Mouse (Mus musculus): ENCODE measurements around the gene Rab36. TPM values are rescaled to one million over a fixed set of nuclear protein-coding genes. Genes with fewer than 3 reads are reported as not detected.
A peak's percentile ranks its signal among the peaks of the same experiment; 100 is the strongest.

Gene Rab36
- polyA plus RNA-seq, 1 experiment from 2014 or later: 1.5 TPM

DNA sequence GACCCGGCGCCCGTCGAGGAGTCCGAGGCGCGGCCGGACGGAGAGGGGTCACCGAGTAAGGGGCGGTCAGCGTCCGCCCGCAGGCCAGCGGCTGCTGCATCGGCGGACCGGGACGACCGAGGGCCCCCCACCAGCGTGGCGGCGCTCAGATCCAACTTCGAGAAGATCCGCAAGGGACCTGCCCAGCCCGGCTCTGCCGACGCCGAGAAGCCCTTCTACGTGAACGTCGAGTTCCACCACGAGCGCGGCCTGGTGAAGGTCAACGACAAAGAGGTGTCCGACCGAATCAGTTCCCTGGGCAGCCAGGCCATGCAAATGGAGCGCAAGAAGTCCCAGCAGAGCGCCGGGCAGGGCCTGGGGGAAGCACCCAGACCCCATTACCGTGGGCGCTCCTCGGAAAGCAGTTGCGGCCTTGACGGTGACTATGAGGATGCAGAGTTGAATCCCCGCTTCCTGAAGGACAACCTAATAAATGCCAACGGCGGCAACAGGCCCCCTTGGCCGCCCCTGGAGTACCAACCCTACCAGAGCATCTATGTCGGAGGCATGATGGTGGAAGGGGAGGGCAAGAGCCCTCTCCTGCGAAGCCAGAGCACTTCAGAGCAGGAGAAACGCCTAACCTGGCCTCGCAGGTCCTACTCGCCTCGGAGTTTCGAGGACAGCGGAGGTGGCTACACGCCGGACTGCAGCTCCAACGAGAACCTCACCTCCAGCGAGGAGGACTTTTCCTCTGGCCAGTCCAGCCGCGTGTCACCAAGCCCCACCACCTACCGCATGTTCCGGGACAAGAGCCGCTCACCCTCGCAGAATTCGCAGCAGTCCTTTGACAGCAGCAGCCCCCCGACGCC lies 24.7 kb downstream of the Rab36 start:
- Histone ChIP-seq H3K4me3 (ENCODE audit: low read depth, low read length) (peak overlapping the region; percentile 68), H3K27ac (ENCODE audit: low read length) (no peak overlapping the region), H3K36me3 (ENCODE audit: control insufficient read depth, insufficient read depth) (no peaks in the 10 kb centered on the region), H3K4me1 (ENCODE audit: control insufficient read depth, low read depth, low read length) (peaks cover 9% of the 10 kb centered on the region), H3K4me2 (ENCODE audit: low read depth, low read length) (peak overlapping the region; percentile 50), H3K9me3 (replicated peaks; ENCODE audit: control insufficient read depth, low read length) (no peaks in the 10 kb centered on the region), H3K27me3 (ENCODE audit: control insufficient read depth, insufficient read depth, low read depth, low read length) (peaks cover 35% of the 10 kb centered on the region), H3K9ac (ENCODE audit: low read depth, low read length) (peak overlapping the region; percentile 61)
- ATAC-seq (ENCODE audit: low read depth): no peak
- WGBS (ENCODE audit: insufficient replicate concordance): 2% methylated on average over 71 of the region's 71 CpGs

DNA sequence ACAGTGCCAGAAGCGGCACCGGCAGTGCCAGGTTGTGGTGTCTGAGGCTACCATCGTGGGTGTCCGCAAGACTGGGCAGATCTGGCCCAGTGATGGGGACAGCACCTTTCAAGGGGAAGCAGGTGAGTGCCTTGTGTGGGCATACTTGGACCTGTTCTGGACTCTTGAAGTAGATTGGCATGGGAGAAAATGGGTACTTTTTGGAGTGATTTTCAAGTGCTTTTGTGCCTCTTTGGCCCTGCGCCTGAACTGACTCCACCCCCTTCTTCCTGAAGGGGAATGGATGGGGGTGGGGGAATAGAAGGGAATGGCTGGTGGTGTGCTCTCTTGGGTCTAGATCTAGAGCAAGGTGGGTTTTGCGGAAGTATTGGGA lies 25.3 kb downstream of the Rab36 start:
- H3K4me1 ChIP-seq (ENCODE audit: control insufficient read depth, low read depth, low read length): peaks cover 9% of the 10 kb centered on the region

DNA sequence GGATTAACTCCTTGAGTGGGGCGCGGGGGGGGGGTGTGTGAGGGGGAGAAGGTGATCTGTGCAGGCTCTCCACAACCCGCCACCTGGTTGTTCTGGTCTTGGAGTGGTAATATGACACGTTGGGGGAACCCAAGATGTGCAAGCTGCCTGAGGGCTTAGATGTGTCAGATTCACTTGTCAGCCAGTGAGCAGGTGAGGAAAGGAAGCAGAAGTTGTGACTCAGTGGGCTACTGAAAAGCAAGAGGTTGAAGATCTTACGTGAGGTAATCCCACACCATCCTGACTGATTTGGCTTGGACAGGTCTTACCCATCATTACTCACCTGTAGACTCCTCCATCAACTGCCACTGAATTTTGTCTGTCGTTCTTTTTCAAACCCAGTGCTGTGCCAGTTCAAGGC lies 25.8 kb downstream of the Rab36 start:
- no peaks in the 10 kb centered on the region for H3K9me3 ChIP-seq (replicated peaks; ENCODE audit: control insufficient read depth, low read length)
- H3K36me3 ChIP-seq (ENCODE audit: control insufficient read depth, insufficient read depth): no peaks in the 10 kb centered on the region
- H3K4me1 ChIP-seq (ENCODE audit: control insufficient read depth, low read depth, low read length): peaks cover 9% of the 10 kb centered on the region
- no peak overlapping the region for H3K9ac ChIP-seq (ENCODE audit: low read depth, low read length)
- ATAC-seq (ENCODE audit: low read depth): no peak
- no peak overlapping the region for H3K27ac ChIP-seq (ENCODE audit: low read length)
- peak overlapping the region; percentile 68 for H3K4me3 ChIP-seq (ENCODE audit: low read depth, low read length)
- WGBS (ENCODE audit: insufficient replicate concordance): 25% methylated on average over 6 of the region's 6 CpGs
- H3K4me2 ChIP-seq (ENCODE audit: low read depth, low read length): peak overlapping the region; percentile 50
- H3K27me3 ChIP-seq (ENCODE audit: control insufficient read depth, insufficient read depth, low read depth, low read length): peaks cover 35% of the 10 kb centered on the region

More for the DNA sequence above, 25.3 kb downstream of the Rab36 start:
- Histone ChIP-seq H3K36me3 (ENCODE audit: control insufficient read depth, insufficient read depth) (no peaks in the 10 kb centered on the region), H3K4me3 (ENCODE audit: low read depth, low read length) (peak overlapping the region; percentile 68), H3K27ac (ENCODE audit: low read length) (no peak overlapping the region), H3K9me3 (replicated peaks; ENCODE audit: control insufficient read depth, low read length) (no peaks in the 10 kb centered on the region), H3K4me2 (ENCODE audit: low read depth, low read length) (peak overlapping the region; percentile 50), H3K27me3 (ENCODE audit: control insufficient read depth, insufficient read depth, low read depth, low read length) (peaks cover 35% of the 10 kb centered on the region), H3K9ac (ENCODE audit: low read depth, low read length) (peak overlapping the region; percentile 4; the same call in 1 of the 2 replicates)
- 10% methylated on average over 6 of the region's 6 CpGs for WGBS (ENCODE audit: insufficient replicate concordance)
- no peak for ATAC-seq (ENCODE audit: low read depth)

DNA sequence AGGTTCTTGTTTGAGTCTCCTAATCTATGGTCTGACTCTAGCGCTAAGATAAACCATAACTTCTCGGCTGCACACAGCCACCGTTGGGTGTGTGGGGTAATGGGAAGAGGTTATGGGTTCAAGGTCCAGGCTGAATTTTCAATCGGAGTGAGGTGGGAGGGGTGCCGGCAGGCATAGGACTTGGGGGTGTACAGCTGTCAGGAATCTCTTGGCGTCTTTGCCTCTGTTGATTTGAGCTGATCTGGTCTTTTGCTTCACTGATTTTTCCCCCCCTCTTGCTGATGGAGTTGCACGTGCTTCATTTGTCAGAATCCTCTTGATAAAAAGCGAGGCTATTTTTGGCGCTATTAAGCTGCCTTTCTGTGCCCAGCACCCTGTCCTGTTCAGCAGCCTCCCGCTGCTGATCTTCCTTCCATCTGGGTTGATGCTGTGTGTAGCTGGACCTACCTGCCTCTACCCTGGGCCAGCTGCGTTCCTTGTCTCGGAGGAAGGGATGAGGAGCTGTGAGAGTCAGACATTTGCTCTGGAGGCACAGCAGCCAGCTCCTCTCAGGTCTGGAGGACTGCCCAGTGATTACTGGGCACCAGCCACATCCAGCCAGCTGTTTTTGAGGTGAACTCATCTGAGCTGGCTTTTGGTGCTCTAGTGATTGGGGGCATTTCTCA lies 26.6 kb downstream of the Rab36 start:
- Histone ChIP-seq H3K4me1 (ENCODE audit: control insufficient read depth, low read depth, low read length) (peaks cover 12% of the 10 kb centered on the region), H3K27me3 (ENCODE audit: control insufficient read depth, insufficient read depth, low read depth, low read length) (peaks cover 35% of the 10 kb centered on the region), H3K4me2 (ENCODE audit: low read depth, low read length) (peak overlapping the region; percentile 50), H3K36me3 (ENCODE audit: control insufficient read depth, insufficient read depth) (no peaks in the 10 kb centered on the region), H3K4me3 (ENCODE audit: low read depth, low read length) (0 out of 2 replicates have a peak overlapping the region, but pooled peaks have one; percentile 68), H3K9ac (ENCODE audit: low read depth, low read length) (no peak overlapping the region), H3K27ac (ENCODE audit: low read length) (no peak overlapping the region), H3K9me3 (replicated peaks; ENCODE audit: control insufficient read depth, low read length) (no peaks in the 10 kb centered on the region)
- 39% methylated on average over 12 of the region's 12 CpGs for WGBS (ENCODE audit: insufficient replicate concordance)
- ATAC-seq (ENCODE audit: low read depth): no peak

DNA sequence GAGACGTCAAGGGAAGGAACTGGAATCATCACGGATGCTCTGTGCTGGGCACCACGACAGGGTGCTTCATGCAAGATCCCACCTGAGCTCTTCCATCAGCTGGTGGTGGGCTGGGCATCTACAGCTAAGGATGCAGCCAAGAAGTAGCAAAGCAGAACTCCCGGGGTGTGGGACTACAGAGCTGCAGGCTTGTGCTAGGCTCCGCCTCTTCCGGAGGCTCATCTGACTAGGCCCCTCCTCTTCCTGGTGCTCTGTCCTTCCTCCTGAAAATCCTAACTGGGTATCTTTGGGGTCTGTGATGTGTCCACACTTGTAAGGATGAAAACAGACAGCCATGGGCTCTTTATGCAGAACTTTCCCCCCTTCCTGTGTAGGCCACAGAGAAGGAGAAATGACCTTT lies 28.8 kb downstream of the Rab36 start:
- no peak overlapping the region for H3K4me2 ChIP-seq (ENCODE audit: low read depth, low read length)
- no peak for ATAC-seq (ENCODE audit: low read depth)
- H3K4me3 ChIP-seq (ENCODE audit: low read depth, low read length): no peak overlapping the region
- peaks cover 13% of the 10 kb centered on the region for H3K4me1 ChIP-seq (ENCODE audit: control insufficient read depth, low read depth, low read length)
- no peak overlapping the region for H3K9ac ChIP-seq (ENCODE audit: low read depth, low read length)
- H3K9me3 ChIP-seq (replicated peaks; ENCODE audit: control insufficient read depth, low read length): no peaks in the 10 kb centered on the region
- WGBS (ENCODE audit: insufficient replicate concordance): 60% methylated on average over 6 of the region's 6 CpGs
- no peaks in the 10 kb centered on the region for H3K36me3 ChIP-seq (ENCODE audit: control insufficient read depth, insufficient read depth)
- peaks cover 22% of the 10 kb centered on the region for H3K27me3 ChIP-seq (ENCODE audit: control insufficient read depth, insufficient read depth, low read depth, low read length)
- no peak overlapping the region for H3K27ac ChIP-seq (ENCODE audit: low read length)

DNA sequence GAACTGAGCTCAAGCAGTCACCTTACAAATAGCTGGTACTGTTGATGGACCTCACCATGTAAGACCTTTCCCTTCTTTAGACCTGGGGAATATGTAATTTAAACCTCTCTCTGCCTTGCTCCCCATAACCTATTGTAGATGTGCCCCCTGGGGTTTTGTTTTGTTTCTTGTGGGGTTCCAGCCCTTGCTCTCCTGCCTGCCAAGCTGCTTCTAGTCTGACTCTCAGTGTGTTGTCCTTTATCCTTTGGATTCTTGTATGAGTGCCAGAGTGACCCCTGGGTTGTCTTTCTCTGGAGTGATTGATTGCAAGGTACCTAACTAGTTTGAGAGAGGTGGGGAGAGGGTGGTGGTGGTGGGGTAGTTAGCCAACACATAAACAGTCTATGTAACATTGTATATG lies 30.6 kb downstream of the Rab36 start:
- Histone ChIP-seq H3K9ac (ENCODE audit: low read depth, low read length) (no peak overlapping the region), H3K27me3 (ENCODE audit: control insufficient read depth, insufficient read depth, low read depth, low read length) (peaks cover 4% of the 10 kb centered on the region), H3K4me3 (ENCODE audit: low read depth, low read length) (no peak overlapping the region), H3K4me1 (ENCODE audit: control insufficient read depth, low read depth, low read length) (peaks cover 13% of the 10 kb centered on the region), H3K27ac (ENCODE audit: low read length) (no peak overlapping the region), H3K9me3 (replicated peaks; ENCODE audit: control insufficient read depth, low read length) (no peaks in the 10 kb centered on the region), H3K36me3 (ENCODE audit: control insufficient read depth, insufficient read depth) (no peaks in the 10 kb centered on the region), H3K4me2 (ENCODE audit: low read depth, low read length) (no peak overlapping the region)
- no peak for ATAC-seq (ENCODE audit: low read depth)

DNA sequence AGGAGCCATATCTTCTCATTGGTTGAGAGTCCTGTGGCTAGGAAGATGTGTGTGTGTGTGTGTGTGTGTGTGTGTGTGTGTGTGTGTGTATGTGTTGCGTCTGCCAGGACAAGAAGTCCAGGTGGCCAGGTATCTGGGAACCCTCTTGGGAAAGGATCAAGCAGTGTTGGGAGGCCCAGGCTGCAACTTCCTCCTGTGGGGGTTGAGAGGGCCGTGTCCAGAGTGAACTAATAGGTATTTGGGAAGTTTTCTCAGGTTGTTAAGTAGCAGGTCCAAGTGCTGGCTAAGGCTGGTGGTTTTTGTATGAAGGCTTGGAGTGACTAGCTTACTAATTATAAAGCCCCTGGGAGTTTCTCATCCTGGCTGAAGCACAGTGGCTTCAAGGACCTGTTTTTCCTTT lies 31.2 kb downstream of the Rab36 start:
- 27% methylated on average over 2 of the region's 2 CpGs for WGBS (ENCODE audit: insufficient replicate concordance)
- Histone ChIP-seq H3K4me2 (ENCODE audit: low read depth, low read length) (peak overlapping the region; percentile 6; the same call in 1 of the 2 replicates), H3K4me1 (ENCODE audit: control insufficient read depth, low read depth, low read length) (peaks cover 13% of the 10 kb centered on the region), H3K4me3 (ENCODE audit: low read depth, low read length) (no peak overlapping the region), H3K36me3 (ENCODE audit: control insufficient read depth, insufficient read depth) (no peaks in the 10 kb centered on the region), H3K27ac (ENCODE audit: low read length) (0 out of 2 replicates have a peak overlapping the region, but pooled peaks have one; percentile 14), H3K9me3 (replicated peaks; ENCODE audit: control insufficient read depth, low read length) (no peaks in the 10 kb centered on the region), H3K27me3 (ENCODE audit: control insufficient read depth, insufficient read depth, low read depth, low read length) (no peaks in the 10 kb centered on the region), H3K9ac (ENCODE audit: low read depth, low read length) (no peak overlapping the region)
- ATAC-seq (ENCODE audit: low read depth): no peak

DNA sequence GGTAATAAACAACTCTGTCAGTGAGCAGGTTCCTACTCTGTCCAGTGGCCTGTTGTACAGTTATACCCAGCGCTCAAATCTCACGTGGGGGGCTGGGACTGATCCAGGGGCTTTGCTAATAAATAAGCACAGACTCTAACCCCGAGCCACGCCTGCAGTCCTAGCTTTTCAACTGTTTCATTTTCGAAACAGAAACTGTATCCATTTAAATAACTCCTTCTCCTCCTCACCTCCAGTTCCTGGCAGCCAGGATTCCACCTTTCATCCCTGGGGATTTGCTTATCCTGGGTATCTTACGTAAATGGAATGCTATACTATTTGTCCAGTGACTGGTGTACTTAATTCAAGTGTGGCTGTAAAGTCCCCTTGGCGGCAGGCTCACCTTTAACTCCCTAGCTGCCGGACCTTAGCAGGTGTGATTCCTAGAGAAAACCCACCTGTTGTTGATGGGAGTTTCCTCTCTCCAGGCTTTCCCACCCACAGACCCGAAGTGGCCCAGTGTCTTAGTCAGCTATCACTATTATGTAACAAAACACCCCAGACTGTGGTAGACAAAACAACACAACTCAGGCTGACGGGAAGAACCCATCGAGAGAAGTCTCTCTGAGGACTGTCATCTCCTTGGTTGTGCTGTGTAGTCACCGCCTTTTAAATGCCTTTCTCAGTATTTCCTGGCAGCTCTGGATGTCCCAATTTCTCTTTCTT lies 31.9 kb downstream of the Rab36 start:
- H3K4me1 ChIP-seq (ENCODE audit: control insufficient read depth, low read depth, low read length): peaks cover 10% of the 10 kb centered on the region
- H3K4me3 ChIP-seq (ENCODE audit: low read depth, low read length): peak overlapping the region; percentile 19; the same call in 1 of the 2 replicates
- ATAC-seq (ENCODE audit: low read depth): peak; percentile 69
- H3K27ac ChIP-seq (ENCODE audit: low read length): peak overlapping the region; percentile 48
- H3K27me3 ChIP-seq (ENCODE audit: control insufficient read depth, insufficient read depth, low read depth, low read length): no peaks in the 10 kb centered on the region
- WGBS (ENCODE audit: insufficient replicate concordance): 39% methylated on average over 12 of the region's 12 CpGs
- H3K4me2 ChIP-seq (ENCODE audit: low read depth, low read length): peak overlapping the region; percentile 32; the same call in 1 of the 2 replicates
- no peaks in the 10 kb centered on the region for H3K36me3 ChIP-seq (ENCODE audit: control insufficient read depth, insufficient read depth)
- no peak overlapping the region for H3K9ac ChIP-seq (ENCODE audit: low read depth, low read length)
- no peaks in the 10 kb centered on the region for H3K9me3 ChIP-seq (replicated peaks; ENCODE audit: control insufficient read depth, low read length)
